Mouse (Mus musculus) c-Kit-positive CD71-positive TER-119-negative erythroid progenitor cells, embryonic 14.5 days (primary cell): ENCODE results near the gene Rpl13a.
"Not testable (repeated sequence)": the region's sequence is repeated elsewhere in the genome, so short reads cannot be mapped to it uniquely, and the experiment has no call there.

ENCODE experiments used
- DNase-seq: peaks from one replicate; pipeline ENCODE4 v3.0.0-alpha.2; 2013; ENCODE audit warnings: low read depth

Gene Rpl13a

GRCm38 (mm10) chr7:45135370-45135769, 6.8 kb upstream of the Rpl13a start:
- DNase-seq, result no peak

GRCm38 (mm10) chr7:45134544-45135026, 6.0 kb upstream of the Rpl13a start:
- peak; percentile 90 for DNase-seq

- no peak for DNase-seq
Measured at GRCm38 (mm10) chr7:45133446-45134159, 5.0 kb upstream of the Rpl13a start.

GRCm38 (mm10) chr7:45131850-45132249, 3.3 kb upstream of the Rpl13a start:
- DNase-seq, result no peak

- DNase-seq, result no peak
Measured at GRCm38 (mm10) chr7:45129776-45130512, 1.4 kb upstream of the Rpl13a start.

GRCm38 (mm10) chr7:45129318-45129717, 757 bp upstream of the Rpl13a start:
- DNase-seq, result no peak

- DNase-seq, result no peak
Measured at GRCm38 (mm10) chr7:45127700-45128224, 799 bp downstream of the Rpl13a start.

- no peak for DNase-seq
Measured at GRCm38 (mm10) chr7:45126844-45127699, 1.5 kb downstream of the Rpl13a start.

GRCm38 (mm10) chr7:45126147-45126843, 2.3 kb downstream of the Rpl13a start:
- DNase-seq, result no peak

GRCm38 (mm10) chr7:45125649-45126048, 2.9 kb downstream of the Rpl13a start:
- DNase-seq, result not testable (repeated sequence)

GRCm38 (mm10) chr7:45125144-45125600, 3.4 kb downstream of the Rpl13a start:
- peak; percentile 81 for DNase-seq

- DNase-seq, result peak; percentile 99
Measured at GRCm38 (mm10) chr7:45124224-45125143, 4.1 kb downstream of the Rpl13a start, which contains the start of gene Rps11. TSS of gene Rps11 (minus strand) at chr7:45124439.

GRCm38 (mm10) chr7:45123186-45123570, 5.4 kb downstream of the Rpl13a start:
- DNase-seq, result no peak

- no peak for DNase-seq
Measured at GRCm38 (mm10) chr7:45122561-45123185, 5.9 kb downstream of the Rpl13a start.

GRCm38 (mm10) chr7:45121966-45122365, 6.6 kb downstream of the Rpl13a start:
- no peak for DNase-seq

- no peak for DNase-seq
Measured at GRCm38 (mm10) chr7:45121404-45121803, 7.2 kb downstream of the Rpl13a start.

GRCm38 (mm10) chr7:45119780-45120709, 8.5 kb downstream of the Rpl13a start:
- no peak for DNase-seq

- no peak for DNase-seq
Measured at GRCm38 (mm10) chr7:45118336-45118735, 10.2 kb downstream of the Rpl13a start.

- no peak for DNase-seq
Measured at GRCm38 (mm10) chr7:45117566-45117965, 11.0 kb downstream of the Rpl13a start.
